Mouse (Mus musculus) layer of hippocampus, adult 2 months (tissue): ENCODE results near the gene Usp47. TPM values are rescaled to one million over a fixed set of nuclear protein-coding genes. Genes with fewer than 3 reads are reported as not detected.
A peak's percentile ranks its signal among the peaks of the same experiment; 100 is the strongest.
"Not testable (repeated sequence)": the region's sequence is repeated elsewhere in the genome, so short reads cannot be mapped to it uniquely, and the experiment has no call there.

Experiments used
- DNase-seq, 2 experiments: peaks; one replicate each; pipeline ENCODE4 v3.0.0; 2022; ENCODE audit warnings: low spot score in 2 of 2
- H3K27ac ChIP-seq: fragments of 200-600 bp; 2 replicates; pipeline ENCODE4 v1.8.1; 2022
- H3K4me3 ChIP-seq: fragments of 200-600 bp; 2 replicates; pipeline ENCODE4 v1.8.1; 2022; ENCODE audit warnings: mild to moderate bottlenecking
- CTCF ChIP-seq: fragments of 200-600 bp; conservative IDR thresholded peaks from 2 replicates; pipeline ENCODE4 v1.8.1; 2022; ENCODE audit warnings: antibody characterized with exemption, mild to moderate bottlenecking, moderate library complexity
- total RNA-seq, 2 experiments: library from RNA; stranded (reverse); gene quantifications; 2 replicates each; pipeline ENCODE4 v1.2.3; 2021

Usp47 gene
- total RNA-seq, 2 experiments from 2014 or later, result 65.3 to 66.9 TPM

DNA sequence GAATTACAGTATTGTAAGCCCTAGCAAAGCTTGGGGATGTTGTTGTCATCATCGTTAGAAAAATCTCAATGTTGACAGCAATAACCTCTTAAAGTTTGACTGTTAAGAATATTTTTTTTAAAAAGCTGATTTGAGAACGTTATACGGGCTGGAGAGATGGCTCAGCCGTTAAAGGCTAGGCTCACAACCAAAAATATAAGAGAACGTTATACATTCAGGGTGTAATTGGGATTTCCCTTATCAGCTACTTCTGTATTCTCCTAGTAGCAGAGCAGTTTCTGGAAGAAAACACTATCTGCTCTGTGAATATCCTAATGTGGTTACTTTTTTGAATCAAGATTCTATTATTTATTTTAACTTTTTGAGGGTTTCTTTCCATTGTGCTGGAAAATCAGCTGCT lies 25.3 kb downstream of the Usp47 start:
- Histone ChIP-seq H3K4me3 (no peak overlapping the region), H3K27ac (no peak overlapping the region)
- no peak for TF ChIP-seq CTCF
- DNase-seq, result no peak

DNA sequence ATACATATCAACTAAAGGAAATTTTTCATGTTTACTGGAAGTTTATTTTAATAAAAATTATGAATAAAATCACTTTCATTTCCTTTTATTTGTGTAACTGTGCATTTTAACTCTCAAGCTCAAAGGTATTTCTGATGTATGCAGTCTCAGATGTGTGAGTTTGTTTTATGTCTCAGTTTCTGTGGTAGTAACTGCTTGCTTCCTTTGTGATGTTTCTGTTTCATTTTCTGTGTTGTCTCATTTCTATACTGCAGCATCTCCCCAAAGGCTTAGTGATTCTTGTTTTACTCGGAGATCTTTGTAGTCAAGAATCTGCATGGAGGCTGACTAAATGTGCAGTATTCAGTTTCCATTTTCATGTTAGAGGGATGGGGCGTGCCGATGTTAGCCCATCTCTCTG lies 30.4 kb downstream of the Usp47 start:
- no peak for TF ChIP-seq CTCF
- no peak for DNase-seq
- no peak overlapping the region for H3K27ac ChIP-seq
- no peak overlapping the region for H3K4me3 ChIP-seq

DNA sequence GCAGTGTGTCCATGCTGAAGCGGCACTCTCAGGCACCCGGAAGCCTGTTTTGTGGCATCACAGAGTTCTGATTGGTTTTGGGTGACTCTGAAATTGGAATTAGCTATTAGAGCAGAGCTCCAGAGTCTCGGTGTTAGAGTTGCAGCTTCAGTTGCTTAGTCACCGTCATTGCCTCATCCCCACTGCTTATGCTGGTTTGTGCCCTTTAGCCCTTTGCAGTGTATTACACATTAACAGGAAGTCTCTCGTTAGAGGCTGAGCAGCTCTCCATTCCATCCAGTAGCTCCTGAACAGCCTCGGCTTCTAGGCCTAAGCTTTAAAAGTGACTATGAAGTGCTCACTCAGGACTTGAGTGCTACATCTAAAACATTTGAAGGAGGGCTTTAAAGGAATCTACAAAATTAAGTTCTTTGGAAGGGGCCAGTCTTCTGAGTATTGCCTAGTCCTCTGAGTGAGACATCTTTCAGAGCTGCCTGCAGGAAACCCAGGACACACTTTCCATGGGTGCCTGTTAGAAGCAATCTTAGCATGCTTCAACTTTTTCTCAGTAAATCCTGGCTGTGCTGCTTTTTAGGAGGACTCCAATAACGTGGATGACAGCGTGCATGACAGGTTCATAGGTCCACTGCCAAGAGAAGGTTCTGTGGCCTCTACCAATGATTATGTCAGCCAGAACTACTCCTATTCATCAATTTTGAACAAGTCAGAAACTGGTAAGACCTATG lies 32.8 kb downstream of the Usp47 start:
- no peak for TF ChIP-seq CTCF
- no peak for DNase-seq
- Histone ChIP-seq H3K27ac (no peak overlapping the region), H3K4me3 (no peak overlapping the region)

DNA sequence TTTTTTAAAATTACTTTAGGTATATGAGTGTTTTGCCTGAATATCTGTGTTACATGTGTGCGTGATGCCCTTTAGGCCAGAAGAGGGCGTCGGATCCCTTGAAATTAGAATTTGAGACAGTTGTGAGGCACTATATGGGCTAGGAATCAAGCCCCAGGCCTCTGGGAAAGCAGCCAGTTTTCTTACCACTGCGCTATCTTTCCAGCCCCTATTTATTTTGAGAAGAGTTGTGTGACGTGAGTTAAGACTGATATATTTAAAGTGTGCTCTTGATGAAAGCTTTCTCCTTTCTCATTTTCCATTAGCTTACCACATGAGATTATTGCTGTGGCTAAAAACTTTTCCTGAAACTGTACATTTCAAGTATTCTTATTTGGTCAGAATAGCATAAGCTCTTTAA lies 51.6 kb downstream of the Usp47 start:
- TF ChIP-seq CTCF, result peak; percentile 26
- DNase-seq, result no peak
- Histone ChIP-seq H3K4me3 (no peak overlapping the region), H3K27ac (no peak overlapping the region)

DNA sequence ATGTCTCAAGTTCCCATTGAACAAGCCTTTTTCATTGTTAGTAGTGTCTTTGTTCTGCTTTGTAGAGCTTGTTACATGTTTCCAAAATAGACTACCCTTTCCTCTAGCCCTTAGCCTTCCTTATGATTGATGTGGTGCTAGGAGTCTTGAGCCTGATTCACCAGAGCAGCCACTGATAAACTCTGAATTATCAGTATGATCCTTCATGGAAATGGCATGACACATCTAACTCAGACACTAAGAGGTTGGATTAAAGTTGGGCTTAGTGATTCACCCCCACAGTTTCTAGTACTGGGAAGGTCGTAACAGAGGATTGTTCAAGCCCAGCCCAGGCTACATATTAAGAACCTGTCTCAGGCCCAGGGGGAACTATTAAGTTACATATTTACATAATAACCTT lies 59.3 kb downstream of the Usp47 start:
- H3K4me3 ChIP-seq, result no peak overlapping the region
- H3K27ac ChIP-seq, result no peak overlapping the region
- TF ChIP-seq CTCF, result no peak

DNA sequence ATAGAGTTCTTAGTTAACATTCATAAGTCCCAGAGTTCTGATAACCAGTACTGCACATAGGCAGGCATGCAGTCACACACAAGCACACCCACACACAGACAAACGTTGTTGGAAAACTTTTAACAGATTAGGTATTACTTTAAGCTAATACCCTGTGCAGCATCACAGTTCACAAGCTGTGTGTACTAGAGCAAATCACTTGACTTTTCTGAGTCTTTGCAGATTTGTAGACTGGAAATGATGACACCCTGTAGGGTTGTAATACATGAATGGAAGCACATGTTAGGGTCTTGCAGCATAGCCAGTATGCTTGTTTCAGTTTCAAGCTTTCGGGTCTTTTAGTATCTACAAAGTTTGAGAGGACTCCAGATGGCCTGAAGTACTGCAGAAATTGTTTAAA lies 60.9 kb downstream of the Usp47 start:
- Histone ChIP-seq H3K4me3 (no peak overlapping the region), H3K27ac (no peak overlapping the region)
- TF ChIP-seq CTCF, result no peak
- DNase-seq, result no peak

More for the DNA sequence above, 59.3 kb downstream of the Usp47 start:
- no peak for DNase-seq

DNA sequence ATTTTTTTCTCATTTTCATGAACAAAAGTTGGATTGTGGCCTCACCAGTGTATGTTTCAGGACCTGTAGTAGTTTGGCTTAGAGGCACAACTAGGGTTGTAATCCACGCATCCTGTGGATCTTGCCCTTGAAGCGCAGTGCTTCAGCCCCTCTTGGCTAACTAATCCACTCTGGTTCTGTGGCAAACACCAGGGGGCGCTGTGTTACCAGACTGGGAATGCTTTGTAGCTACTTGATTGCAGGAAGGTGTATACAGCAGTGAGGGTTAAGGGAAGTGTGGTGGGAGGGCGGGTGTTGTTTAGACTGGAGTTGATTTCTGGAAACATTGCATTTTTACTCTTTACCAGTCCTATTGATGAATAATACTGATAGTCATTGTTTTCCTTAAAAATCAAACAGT lies 61.8 kb downstream of the Usp47 start:
- no peak overlapping the region for H3K4me3 ChIP-seq
- TF ChIP-seq CTCF, result peak; percentile 89
- DNase-seq, result peak; percentile 80 to 90
- no peak overlapping the region for H3K27ac ChIP-seq

DNA sequence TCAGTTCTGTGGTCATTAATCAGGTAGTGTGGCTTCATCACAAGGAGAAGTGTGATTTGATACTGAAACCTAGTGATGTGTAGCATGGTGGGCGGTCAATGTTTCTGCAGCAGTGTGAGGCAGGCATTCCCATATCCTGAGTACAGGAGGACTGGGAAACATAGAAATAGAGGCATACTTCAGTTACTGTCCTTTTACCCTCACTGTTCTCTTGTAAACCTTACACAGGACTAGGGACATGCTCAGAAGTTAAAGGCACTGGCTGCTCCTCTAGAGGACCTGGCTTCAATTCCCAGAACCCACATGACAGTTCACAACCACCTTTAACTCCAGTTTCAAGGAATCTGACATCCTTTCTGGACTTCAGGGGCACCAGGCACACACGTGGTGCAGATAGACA lies 62.9 kb downstream of the Usp47 start:
- DNase-seq, result no peak
- Histone ChIP-seq H3K4me3 (no peak overlapping the region), H3K27ac (no peak overlapping the region)
- no peak for TF ChIP-seq CTCF

DNA sequence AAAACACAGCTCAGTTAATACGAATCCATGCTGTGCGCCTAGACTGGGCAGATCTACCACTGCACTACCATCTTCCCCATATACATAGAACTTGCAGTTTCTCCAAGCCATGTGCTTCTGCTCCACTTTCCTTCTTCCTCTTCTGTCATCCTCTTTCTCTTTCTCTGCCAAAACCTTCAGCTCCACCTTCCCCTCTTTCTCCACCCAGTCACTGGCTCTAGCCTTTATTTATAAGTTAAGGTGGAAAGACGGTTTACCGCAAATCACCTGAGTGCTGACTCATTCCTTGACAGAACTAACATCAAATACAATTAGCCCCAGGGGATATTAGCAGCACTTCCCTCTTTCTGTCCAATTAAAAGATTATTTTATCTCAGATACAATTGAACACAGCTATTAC lies 71.6 kb downstream of the Usp47 start:
- H3K4me3 ChIP-seq, DNase-seq, H3K27ac ChIP-seq: not testable (repeated sequence)

DNA sequence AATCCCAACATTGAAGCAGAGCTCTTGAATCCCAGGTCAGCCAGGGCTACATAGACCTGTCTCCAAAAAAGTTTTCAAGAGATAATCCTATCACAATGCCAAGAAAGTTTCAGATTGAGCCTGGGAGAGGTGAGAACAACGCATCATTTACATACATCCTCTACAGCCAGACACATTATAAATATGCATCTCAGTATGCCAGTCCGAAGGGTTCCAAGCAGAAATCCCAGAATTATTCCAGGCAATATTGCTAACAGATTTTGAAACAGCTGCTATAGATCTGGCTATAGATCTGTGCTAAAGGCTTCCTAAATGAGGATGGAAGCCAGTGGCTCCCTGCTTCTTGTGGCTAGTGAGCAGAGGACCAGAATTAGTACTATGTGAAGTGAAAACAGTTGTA lies 77.6 kb downstream of the Usp47 start:
- TF ChIP-seq CTCF, result no peak
- no peak overlapping the region for H3K4me3 ChIP-seq
- DNase-seq, result peak in 1 of 2 experiments; percentile 16
- no peak overlapping the region for H3K27ac ChIP-seq

DNA sequence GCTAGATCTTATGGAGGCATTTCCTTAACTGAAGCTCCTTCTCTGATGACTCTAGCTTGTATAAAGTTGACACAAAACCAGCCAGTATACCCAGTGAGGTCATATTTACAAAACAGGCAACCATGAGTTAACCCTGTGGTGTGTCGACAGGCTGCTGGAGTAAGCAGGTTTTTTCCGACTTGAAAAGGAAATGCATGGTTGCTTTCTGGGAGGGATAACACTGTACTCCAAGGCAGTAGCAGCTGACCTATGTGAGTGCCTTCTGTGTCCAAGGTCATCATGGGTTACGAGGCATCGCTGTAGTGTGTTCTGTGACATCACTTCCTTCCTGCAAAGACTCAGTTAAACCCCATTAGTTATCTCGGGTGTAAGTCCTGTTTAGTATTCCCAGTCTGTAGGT lies 79.6 kb downstream of the Usp47 start:
- Histone ChIP-seq H3K4me3 (no peak overlapping the region), H3K27ac (no peak overlapping the region)
- no peak for DNase-seq
- no peak for TF ChIP-seq CTCF

DNA sequence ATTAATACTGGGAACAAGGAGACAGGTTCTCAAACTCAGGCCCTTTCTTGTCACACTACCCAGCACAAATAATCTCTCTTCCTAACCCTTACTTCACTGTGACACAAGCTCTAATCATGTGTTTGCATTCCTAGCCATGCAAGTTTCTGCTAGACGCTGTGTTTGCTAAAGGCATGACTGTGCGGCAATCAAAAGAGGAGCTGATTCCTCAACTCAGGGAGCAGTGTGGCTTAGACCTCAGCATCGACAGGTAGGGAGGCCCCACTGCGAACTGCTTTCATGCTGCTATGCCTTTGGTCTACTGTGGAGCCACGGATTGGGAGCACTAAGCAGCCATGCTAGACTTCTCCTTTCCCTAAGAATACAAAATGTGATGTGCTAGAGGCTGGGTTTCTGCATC lies 80.5 kb downstream of the Usp47 start:
- Histone ChIP-seq H3K4me3 (no peak overlapping the region), H3K27ac (no peak overlapping the region)
- no peak for TF ChIP-seq CTCF
- no peak for DNase-seq

DNA sequence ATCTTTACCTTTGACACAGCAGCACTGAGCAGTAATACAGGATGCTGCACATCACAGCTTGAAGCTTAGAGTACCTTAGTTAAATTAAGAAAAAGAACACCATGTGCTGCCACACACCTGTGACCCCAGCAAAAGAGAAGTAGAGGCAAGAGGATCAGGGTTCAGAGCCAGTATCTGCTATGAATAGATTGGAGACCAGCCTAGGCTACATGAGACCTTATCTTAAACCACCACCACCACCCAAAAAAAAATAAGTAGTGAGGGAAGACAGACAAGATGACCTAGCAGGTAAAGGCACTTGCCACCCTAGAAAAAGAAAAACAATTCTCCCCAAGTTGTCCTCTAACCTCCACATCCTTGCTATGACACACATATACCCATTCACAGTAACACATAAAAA lies 85.5 kb downstream of the Usp47 start:
- no peak for TF ChIP-seq CTCF
- no peak for DNase-seq
- Histone ChIP-seq H3K27ac (no peak overlapping the region), H3K4me3 (no peak overlapping the region)

DNA sequence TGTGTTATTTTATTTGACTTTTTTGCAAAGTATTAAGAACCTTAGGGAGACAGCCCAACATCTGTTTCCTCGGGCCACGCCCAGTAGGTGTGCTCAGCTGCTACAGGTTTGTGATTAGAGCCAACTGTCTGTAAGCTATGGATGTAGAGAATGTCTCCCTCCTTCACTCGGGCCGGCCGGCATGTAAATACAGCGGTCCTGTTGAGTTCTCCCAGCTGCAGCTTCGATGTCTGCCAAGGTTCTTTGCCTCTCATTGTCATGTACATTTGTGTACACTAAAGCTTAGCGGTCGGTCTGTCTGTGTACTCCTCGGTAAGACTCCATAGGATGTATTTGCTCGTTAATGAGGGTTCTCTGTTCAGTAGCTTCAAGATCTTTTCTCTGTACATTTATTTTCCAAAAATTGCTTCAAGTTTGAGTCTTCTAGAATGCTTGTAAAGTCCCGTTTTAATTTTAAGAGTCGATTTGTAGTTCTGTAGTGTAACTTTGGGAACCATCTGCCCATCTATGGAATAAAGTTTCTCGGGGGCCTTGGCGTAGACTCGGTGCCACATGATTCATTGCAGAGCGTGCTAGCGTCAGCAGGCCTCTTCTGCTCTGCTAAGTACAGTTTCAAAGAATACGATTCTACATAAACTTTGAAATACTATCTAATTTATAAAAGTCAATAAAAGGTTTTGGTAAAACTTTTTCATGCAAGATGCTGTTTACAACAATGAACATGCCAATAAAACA lies 87.5 kb downstream of the Usp47 start:
- TF ChIP-seq CTCF, result no peak
- no peak for DNase-seq
- no peak overlapping the region for H3K27ac ChIP-seq
- no peak overlapping the region for H3K4me3 ChIP-seq
